Mouse (Mus musculus): ENCODE results near the gene Tas1r1. TPM values are rescaled to one million over a fixed set of nuclear protein-coding genes. Genes with fewer than 3 reads are reported as not detected.

The Tas1r1 gene
- not detected for polyA plus RNA-seq (2014; fragmentation: Illumina TruSeq; extraction: RNeasy Lipid Tissue Mini Kit (QIAGEN cat#74804); ENCODE audit: low read depth, low replicate concordance)

GRCm38 (mm10) chr4:152038225-152038984 lies at the start of gene Tas1r1:
Gene Tas1r1 (minus strand): TSS chr4:152038568.

GRCm38 (mm10) chr4:152072121-152072601 lies 33.8 kb upstream of the Tas1r1 start, which contains the start of gene Plekhg5:
Gene Plekhg5 (plus strand): TSS chr4:152072498.

GRCm38 (mm10) chr4:152038985-152039830 lies 840 bp upstream of the Tas1r1 start, which contains the start of gene Nol9:
Gene Nol9 (plus strand): TSS chr4:152039321.

GRCm38 (mm10) chr4:152027524-152027923 lies 10.8 kb downstream of the Tas1r1 start, which contains the start of gene Zbtb48:
Gene Zbtb48 (minus strand): TSS chr4:152027671.

GRCm38 (mm10) chr4:152008622-152009075 lies 29.7 kb downstream of the Tas1r1 start, which contains the start of gene Klhl21:
Gene Klhl21 (plus strand): TSS chr4:152008803.

GRCm38 (mm10) chr4:151996173-151996950 lies 42.0 kb downstream of the Tas1r1 start, which contains the start of gene Phf13:
Gene Phf13 (minus strand): TSS chr4:151996258.

GRCm38 (mm10) chr4:151988342-151989109 lies 49.8 kb downstream of the Tas1r1 start, which contains the start of gene Thap3:
Gene Thap3 (minus strand): TSS chr4:151988997.

Other genes with a start within 250 kb of the Tas1r1 start
- gene Camta1, start 176.7 kb downstream of the Tas1r1 start, polyA plus RNA-seq (2014; fragmentation: Illumina TruSeq; extraction: RNeasy Lipid Tissue Mini Kit (QIAGEN cat#74804); ENCODE audit: low read depth, low replicate concordance), result 55.9 TPM
- 28.9 TPM for gene Dnajc11, start 104.9 kb downstream of the Tas1r1 start, polyA plus RNA-seq (2014; fragmentation: Illumina TruSeq; extraction: RNeasy Lipid Tissue Mini Kit (QIAGEN cat#74804); ENCODE audit: low read depth, low replicate concordance)
- gene Thap3, start 49.6 kb downstream of the Tas1r1 start, polyA plus RNA-seq (2014; fragmentation: Illumina TruSeq; extraction: RNeasy Lipid Tissue Mini Kit (QIAGEN cat#74804); ENCODE audit: low read depth, low replicate concordance), result not detected
- 4.0 TPM for gene Phf13, start 42.3 kb downstream of the Tas1r1 start, polyA plus RNA-seq (2014; fragmentation: Illumina TruSeq; extraction: RNeasy Lipid Tissue Mini Kit (QIAGEN cat#74804); ENCODE audit: low read depth, low replicate concordance)
- 3.0 TPM for gene Klhl21, start 29.8 kb downstream of the Tas1r1 start, polyA plus RNA-seq (2014; fragmentation: Illumina TruSeq; extraction: RNeasy Lipid Tissue Mini Kit (QIAGEN cat#74804); ENCODE audit: low read depth, low replicate concordance)
- 1.4 TPM for gene Zbtb48, start 10.9 kb downstream of the Tas1r1 start, polyA plus RNA-seq (2014; fragmentation: Illumina TruSeq; extraction: RNeasy Lipid Tissue Mini Kit (QIAGEN cat#74804); ENCODE audit: low read depth, low replicate concordance)
- gene Nol9, start 753 bp upstream of the Tas1r1 start, polyA plus RNA-seq (2014; fragmentation: Illumina TruSeq; extraction: RNeasy Lipid Tissue Mini Kit (QIAGEN cat#74804); ENCODE audit: low read depth, low replicate concordance), result 10.8 TPM
- gene Plekhg5, start 33.9 kb upstream of the Tas1r1 start, polyA plus RNA-seq (2014; fragmentation: Illumina TruSeq; extraction: RNeasy Lipid Tissue Mini Kit (QIAGEN cat#74804); ENCODE audit: low read depth, low replicate concordance), result 0.20 TPM
- gene Tnfrsf25, start 77.4 kb upstream of the Tas1r1 start, polyA plus RNA-seq (2014; fragmentation: Illumina TruSeq; extraction: RNeasy Lipid Tissue Mini Kit (QIAGEN cat#74804); ENCODE audit: low read depth, low replicate concordance), result not detected
- gene Espn, start 113.8 kb upstream of the Tas1r1 start, polyA plus RNA-seq (2014; fragmentation: Illumina TruSeq; extraction: RNeasy Lipid Tissue Mini Kit (QIAGEN cat#74804); ENCODE audit: low read depth, low replicate concordance), result 1.5 TPM
- gene Hes2, start 120.3 kb upstream of the Tas1r1 start, polyA plus RNA-seq (2014; fragmentation: Illumina TruSeq; extraction: RNeasy Lipid Tissue Mini Kit (QIAGEN cat#74804); ENCODE audit: low read depth, low replicate concordance), result 0.24 TPM
- 2.3 TPM for gene Acot7, start 139.6 kb upstream of the Tas1r1 start, polyA plus RNA-seq (2014; fragmentation: Illumina TruSeq; extraction: RNeasy Lipid Tissue Mini Kit (QIAGEN cat#74804); ENCODE audit: low read depth, low replicate concordance)
- 0.73 TPM for gene Gpr153, start 235.7 kb upstream of the Tas1r1 start, polyA plus RNA-seq (2014; fragmentation: Illumina TruSeq; extraction: RNeasy Lipid Tissue Mini Kit (QIAGEN cat#74804); ENCODE audit: low read depth, low replicate concordance)

Data from kidney, adult 10 weeks (tissue).